Mouse (Mus musculus): ENCODE measurements at regions not wholly inside any gene's neighbourhood (a gene's known extent, or its start where the extent isn't known, plus 50 kb on each side); places are given as distances from the start of the nearest gene placed in this dataset.
A peak's percentile ranks its signal among the peaks of the same experiment; 100 is the strongest.

- intact Hi-C loops (cut with DNase I) = loop anchor here (2.0 kb wide), 1 partner anchor 23 kb away; no protein-coding TSS in a partner anchor
- H3K27ac ChIP-seq = no peak overlapping the region
- no peak overlapping the region for H3K4me3 ChIP-seq
- no peak for DNase-seq
- TF ChIP-seq CTCF (IDR thresholded peaks at IDR 0.05) = no peak
Observed at GRCm38 (mm10) chr7:142593729-142594375, 61.4 kb downstream of the Mrpl23 start.

GRCm38 (mm10) chr7:142595412-142595811, 62.9 kb downstream of the Mrpl23 start:
- Histone ChIP-seq H3K27ac (no peak overlapping the region), H3K4me3 (no peak overlapping the region)
- no peak for DNase-seq
- no peak for TF ChIP-seq CTCF (IDR thresholded peaks at IDR 0.05)
- intact Hi-C loops (cut with DNase I) = no loop called here

- no peak overlapping the region for H3K27ac ChIP-seq
- DNase-seq = peak; percentile 8
- intact Hi-C loops (cut with DNase I) = no loop called here
- no peak overlapping the region for H3K4me3 ChIP-seq
- no peak for TF ChIP-seq CTCF (IDR thresholded peaks at IDR 0.05)
Observed at GRCm38 (mm10) chr7:142596211-142596610, 63.7 kb downstream of the Mrpl23 start.

- no peak for DNase-seq
- no peak for TF ChIP-seq CTCF (IDR thresholded peaks at IDR 0.05)
- Histone ChIP-seq H3K4me3 (no peak overlapping the region), H3K27ac (peak overlapping the region; percentile 96)
- intact Hi-C loops (cut with DNase I) = loop anchor here (2.0 kb wide), 1 partner anchor 39 kb away; no protein-coding TSS in a partner anchor
Observed at GRCm38 (mm10) chr7:142597961-142598360, 65.5 kb downstream of the Mrpl23 start.

- H3K4me3 ChIP-seq = peak overlapping the region; percentile 55
- peak; percentile 89 for DNase-seq
- intact Hi-C loops (cut with DNase I) = loop anchor here (2.0 kb wide), 1 partner anchor 41 kb away; no protein-coding TSS in a partner anchor
- H3K27ac ChIP-seq = peak overlapping the region; percentile 96
- no peak for TF ChIP-seq CTCF (IDR thresholded peaks at IDR 0.05)
Observed at GRCm38 (mm10) chr7:142599942-142600341, 66.7 kb downstream of the Igf2 start.

- Histone ChIP-seq H3K27ac (peak overlapping the region; percentile 96), H3K4me3 (peak overlapping the region; percentile 55)
- peak; percentile 82 for DNase-seq
- TF ChIP-seq CTCF (IDR thresholded peaks at IDR 0.05) = no peak
- intact Hi-C loops (cut with DNase I) = no loop called here
Observed at GRCm38 (mm10) chr7:142600400-142600799, 66.2 kb downstream of the Igf2 start.

Data from gastrocnemius, adult 2 months (tissue).